Mouse (Mus musculus) B cell, adult (primary cell): ENCODE measurements around the gene Rhd. TPM values are rescaled to one million over a fixed set of nuclear protein-coding genes. Genes with fewer than 3 reads are reported as not detected.

Source experiments
- total RNA-seq: library from RNA; stranded (reverse); gene quantifications from 4 replicates; pipeline ENCODE4 v1.2.4, GENCODE M21; 2023; ENCODE audit not compliant: inconsistent age

Gene Rhd
- not detected in 4 replicates for total RNA-seq

GRCm38 (mm10) chr4:134863937-134864729, at the start of gene Rhd:
Gene Rhd (plus strand): TSS chr4:134864536.

GRCm38 (mm10) chr4:134853259-134853636, 11.1 kb upstream of the Rhd start, which contains the start of gene Maco1:
Gene Maco1 (minus strand): TSS chr4:134853345.

GRCm38 (mm10) chr4:134914864-134915209, 50.5 kb downstream of the Rhd start, which contains the start of gene Tmem50a:
Gene Tmem50a (minus strand): TSS chr4:134915024.

GRCm38 (mm10) chr4:134923258-134924018, 59.1 kb downstream of the Rhd start, which contains the start of gene Rsrp1:
Gene Rsrp1 (plus strand): TSS chr4:134923592.

GRCm38 (mm10) chr4:134930684-134931481, 66.5 kb downstream of the Rhd start, which contains the start of gene Syf2:
Gene Syf2 (plus strand): TSS chr4:134930898.

Other genes starting within 250 kb of the Rhd start
- 6.2 to 7.3 TPM (median 7.0 TPM) in 4 replicates for gene Man1c1, start 160.2 kb upstream of the Rhd start, total RNA-seq
- gene Ldlrap1, start 96.5 kb upstream of the Rhd start, total RNA-seq: 12.1 to 15.8 TPM (median 13.9 TPM) in 4 replicates
- gene Maco1, start 11.2 kb upstream of the Rhd start, total RNA-seq: 49.3 to 57.1 TPM (median 53.0 TPM) in 4 replicates
- gene Tmem50a, start 50.5 kb downstream of the Rhd start, total RNA-seq: 112 to 123 TPM (median 121 TPM) in 4 replicates
- gene Rsrp1, start 59.1 kb downstream of the Rhd start, total RNA-seq: 267 to 312 TPM (median 292 TPM) in 4 replicates
- gene Syf2, start 66.4 kb downstream of the Rhd start, total RNA-seq: 211 to 232 TPM (median 219 TPM) in 4 replicates